Mouse (Mus musculus): ENCODE measurements around the gene Cirbp. TPM values are rescaled to one million over a fixed set of nuclear protein-coding genes. Genes with fewer than 3 reads are reported as not detected.

The Cirbp gene
- 41.2 and 65.3 TPM in 2 replicates for total RNA-seq (2023)

GRCm38 (mm10) chr10:80165392-80166128 is at the start of gene Cirbp:
Gene Cirbp (plus strand): TSS chr10:80165985.

GRCm38 (mm10) chr10:80138553-80139438 is 27.0 kb upstream of the Cirbp start, which contains the start of gene Atp5d:
Gene Atp5d (plus strand): TSS chr10:80138632.

DNA sequence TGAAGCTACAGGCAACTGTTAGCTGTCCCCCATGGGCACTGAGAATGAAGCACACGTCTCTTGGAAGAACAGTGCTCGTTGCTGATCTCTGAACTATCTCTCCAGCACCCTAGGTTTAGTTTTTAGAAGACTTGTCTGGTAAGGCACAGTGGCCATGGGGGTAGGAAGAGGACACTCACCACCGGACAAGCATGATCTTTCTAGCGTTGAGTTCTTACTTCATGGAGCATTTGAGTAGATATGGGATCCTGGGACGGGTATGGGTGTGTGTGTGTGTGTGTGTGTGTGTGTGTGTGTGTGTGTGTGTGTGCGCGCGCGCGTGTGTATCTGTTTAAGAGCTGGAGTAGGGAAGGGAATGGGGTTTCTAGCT is 25.1 kb upstream of the Cirbp start, which contains the start of gene Cbarp:
TSS of gene Cbarp (minus strand) at position 170 of the 370 bp plus-strand sequence.

DNA sequence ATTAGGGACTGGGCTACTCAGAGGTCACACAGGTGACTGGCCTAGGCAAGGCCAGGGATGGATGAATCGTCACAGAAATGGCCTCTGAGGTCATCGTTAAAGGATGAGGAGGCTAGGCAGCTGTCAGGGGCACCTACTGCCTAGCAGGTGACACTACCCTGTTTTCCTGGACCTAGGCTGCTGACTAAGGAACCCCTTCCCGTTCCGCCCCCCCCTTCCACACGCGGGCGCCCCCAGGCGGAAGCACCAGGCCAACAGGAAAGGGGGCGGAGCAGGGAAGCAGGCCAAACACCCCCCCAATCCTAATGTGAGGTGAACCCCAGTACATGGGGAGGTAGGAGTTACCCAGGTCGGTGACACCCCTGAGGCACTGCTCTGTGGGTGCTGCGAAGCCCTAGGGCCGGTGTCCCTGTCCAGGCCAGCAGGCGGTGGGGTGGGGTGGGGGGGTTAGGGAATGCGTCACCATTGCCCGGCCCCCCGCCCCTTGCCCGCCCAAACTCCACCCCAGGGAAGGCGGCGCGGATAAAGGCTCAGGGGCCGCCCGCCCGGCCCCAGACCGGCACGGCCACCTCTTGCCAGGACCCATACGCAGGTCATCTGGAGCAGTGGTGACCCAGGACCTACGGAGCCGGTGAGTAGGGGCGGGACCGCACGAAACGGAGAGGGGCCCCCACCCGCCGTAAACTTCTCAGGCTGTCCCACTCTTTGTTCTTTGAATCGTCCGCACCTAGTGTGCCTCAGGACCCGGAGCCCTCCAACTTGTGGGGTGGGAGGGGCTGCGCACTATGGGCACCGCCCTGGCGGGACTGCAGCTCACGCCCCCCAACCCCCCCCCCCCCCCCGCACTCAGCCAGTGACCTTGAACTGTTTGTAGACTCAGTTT is 17.8 kb upstream of the Cirbp start, which contains the start of gene Midn:
TSS of gene Midn (plus strand) at position 554 of the 883 bp plus-strand sequence.

DNA sequence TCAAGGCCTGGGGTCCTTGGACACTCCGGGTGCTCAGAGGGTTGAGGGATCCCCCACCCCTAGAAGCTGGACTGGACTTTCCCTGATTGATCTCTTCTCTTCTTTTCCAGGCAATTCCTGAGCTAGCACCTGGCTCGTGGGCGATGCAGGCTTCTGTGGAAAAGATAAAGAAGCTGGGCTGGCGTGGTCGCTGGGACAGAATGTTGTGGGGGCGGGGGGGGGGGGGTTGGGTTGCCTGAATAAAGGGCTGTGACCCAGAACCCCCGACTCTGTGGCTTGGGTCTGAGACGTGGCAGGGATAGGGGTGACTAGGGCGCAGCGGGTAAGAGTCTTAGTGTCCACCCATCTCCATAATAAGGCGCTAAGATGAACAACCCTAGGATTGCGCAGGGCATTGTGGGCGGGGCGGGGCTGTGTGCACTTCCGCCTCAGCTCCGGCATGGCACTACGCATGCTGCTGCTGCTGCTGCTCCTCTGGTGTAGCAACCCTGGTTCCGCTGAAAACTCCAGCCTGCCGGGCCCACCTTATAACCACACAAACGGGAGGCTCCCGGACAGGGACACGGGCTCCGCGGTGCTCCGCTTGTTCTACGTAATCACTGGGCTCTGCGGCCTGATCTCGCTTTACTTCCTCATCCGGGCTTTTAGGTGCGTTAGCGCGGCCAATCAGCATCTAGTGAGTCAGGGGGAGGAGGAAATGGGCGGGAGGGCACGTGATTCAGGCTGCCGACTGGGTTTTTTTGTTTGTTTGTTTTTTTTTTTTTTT is 6.9 kb downstream of the Cirbp start, which contains the start of gene 1600002K03Rik:
TSS of gene 1600002K03Rik (plus strand) at position 418 of the 766 bp plus-strand sequence.

DNA sequence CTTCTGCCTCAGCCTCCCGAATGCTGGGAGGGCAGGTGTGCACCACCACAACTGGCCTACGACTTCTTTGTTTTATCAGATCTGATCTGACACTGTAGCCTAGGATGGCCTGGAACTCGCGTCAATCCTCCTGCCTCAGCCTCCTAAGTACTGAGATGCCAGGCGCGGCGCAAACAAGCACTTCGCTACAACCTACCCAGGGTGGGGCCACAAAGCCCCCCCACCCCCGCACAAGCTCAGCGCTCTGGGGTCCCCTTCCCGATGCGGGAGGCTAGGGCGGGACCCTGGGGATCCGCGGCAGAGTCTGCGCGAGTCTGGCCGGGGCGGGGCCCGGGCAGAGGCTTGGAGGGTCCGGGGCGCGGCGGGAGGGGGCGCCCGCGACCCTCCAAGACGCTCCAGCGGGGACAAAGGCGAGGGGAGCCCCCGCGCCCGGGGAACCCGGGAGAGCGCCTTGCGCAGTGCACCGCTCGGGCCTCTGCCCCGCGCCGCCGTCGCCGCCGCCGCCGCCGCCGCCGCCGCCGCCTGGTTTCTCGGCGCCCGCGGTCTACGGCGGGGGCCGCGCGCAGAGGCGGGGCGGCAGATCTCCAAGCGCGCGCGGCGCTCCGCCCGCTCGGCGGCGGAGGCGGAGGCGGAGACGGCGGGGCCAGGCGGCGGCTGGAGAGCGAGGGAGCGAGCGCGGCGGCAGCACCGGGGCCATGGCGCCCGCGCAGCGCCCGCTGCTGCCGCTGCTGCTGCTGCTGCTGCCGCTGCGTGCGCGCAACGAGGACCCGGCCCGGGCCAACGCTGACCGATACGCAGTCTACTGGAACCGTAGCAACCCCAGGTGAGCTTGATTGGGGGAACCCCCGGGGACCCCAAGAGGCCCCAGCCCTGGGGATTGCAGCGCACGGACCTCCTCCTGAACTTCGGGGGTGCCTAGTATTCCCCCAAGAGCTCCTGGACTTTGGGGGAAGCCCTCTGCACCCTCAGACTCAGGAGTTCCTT is 13.6 kb downstream of the Cirbp start, which contains the start of gene Efna2:
TSS of gene Efna2 (plus strand) at position 415 of the 984 bp plus-strand sequence.

Other genes starting within 250 kb of the Cirbp start
- 5.0 and 5.7 TPM in 2 replicates for gene Kiss1r, start 249.0 kb upstream of the Cirbp start, total RNA-seq (2023)
- gene R3hdm4, start 244.8 kb upstream of the Cirbp start, total RNA-seq (2023): 563 and 732 TPM in 2 replicates
- gene Arid3a, start 238.9 kb upstream of the Cirbp start, total RNA-seq (2023): 203 and 226 TPM in 2 replicates
- gene Wdr18, start 205.8 kb upstream of the Cirbp start, total RNA-seq (2023): 13.5 and 19.5 TPM in 2 replicates
- gene Grin3b, start 195.3 kb upstream of the Cirbp start, total RNA-seq (2023): 0.16 and 0.19 TPM in 2 replicates
- 65.1 and 75.1 TPM in 2 replicates for gene Tmem259, start 181.7 kb upstream of the Cirbp start, total RNA-seq (2023)
- gene Cnn2, start 177.4 kb upstream of the Cirbp start, total RNA-seq (2023): 381 and 568 TPM in 2 replicates
- gene Abca7, start 169.5 kb upstream of the Cirbp start, total RNA-seq (2023): 105 and 153 TPM in 2 replicates
- 445 and 546 TPM in 2 replicates for gene Arhgap45, start 149.3 kb upstream of the Cirbp start, total RNA-seq (2023)
- 31.6 and 36.0 TPM in 2 replicates for gene Polr2e, start 126.2 kb upstream of the Cirbp start, total RNA-seq (2023)
- gene Gpx4, start 118.8 kb upstream of the Cirbp start, total RNA-seq (2023): 228 and 229 TPM in 2 replicates
- 164 and 210 TPM in 2 replicates for gene Sbno2, start 60.4 kb upstream of the Cirbp start, total RNA-seq (2023)
- 193 and 249 TPM in 2 replicates for gene Stk11, start 50.2 kb upstream of the Cirbp start, total RNA-seq (2023)
- gene Atp5d, start 27.4 kb upstream of the Cirbp start, total RNA-seq (2023): 81.5 and 92.7 TPM in 2 replicates
- gene Cbarp, start 25.1 kb upstream of the Cirbp start, total RNA-seq (2023): 0.61 and 1.3 TPM in 2 replicates
- 220 and 226 TPM in 2 replicates for gene Midn, start 17.7 kb upstream of the Cirbp start, total RNA-seq (2023)
- 1.8 and 2.7 TPM in 2 replicates for gene 1600002K03Rik, start 7.0 kb downstream of the Cirbp start, total RNA-seq (2023)
- not detected in 2 replicates for gene Efna2, start 13.5 kb downstream of the Cirbp start, total RNA-seq (2023)
- gene Mum1, start 60.4 kb downstream of the Cirbp start, total RNA-seq (2023): 20.6 and 22.3 TPM in 2 replicates
- gene Ndufs7, start 83.1 kb downstream of the Cirbp start, total RNA-seq (2023): 44.9 and 49.8 TPM in 2 replicates
- 4.0 and 4.8 TPM in 2 replicates for gene Gamt, start 95.0 kb downstream of the Cirbp start, total RNA-seq (2023)
- 71.8 and 72.5 TPM in 2 replicates for gene Dazap1, start 95.5 kb downstream of the Cirbp start, total RNA-seq (2023)
- gene Rps15, start 126.5 kb downstream of the Cirbp start, total RNA-seq (2023): 539 and 578 TPM in 2 replicates
- not detected in 2 replicates for gene Apc2, start 130.0 kb downstream of the Cirbp start, total RNA-seq (2023)
- gene 2310011J03Rik, start 154.6 kb downstream of the Cirbp start, total RNA-seq (2023): 29.5 and 40.3 TPM in 2 replicates
- not detected in 2 replicates for gene Pcsk4, start 163.5 kb downstream of the Cirbp start, total RNA-seq (2023)
- gene Reep6, start 164.0 kb downstream of the Cirbp start, total RNA-seq (2023): 0.44 and 0.54 TPM in 2 replicates
- gene Adamtsl5, start 182.4 kb downstream of the Cirbp start, total RNA-seq (2023): not detected in 2 replicates
- not detected in 2 replicates for gene Plk5, start 190.5 kb downstream of the Cirbp start, total RNA-seq (2023)
- gene Mex3d, start 221.7 kb downstream of the Cirbp start, total RNA-seq (2023): 1.9 and 2.6 TPM in 2 replicates
- gene Mbd3, start 233.6 kb downstream of the Cirbp start, total RNA-seq (2023): 30.1 and 33.3 TPM in 2 replicates
- 68.5 and 72.8 TPM in 2 replicates for gene Uqcr11, start 240.8 kb downstream of the Cirbp start, total RNA-seq (2023)